Mouse (Mus musculus) stomach, embryonic 14.5 days (tissue): ENCODE data around the gene Bcl11b. TPM values are rescaled to one million over a fixed set of nuclear protein-coding genes. Genes with fewer than 3 reads are reported as not detected.

Experiments used
- ATAC-seq: fragments of 200-750 bp; cut with Nextera tagmentation; 2 replicates; pipeline ENCODE4 v1.8.0; 2017; ENCODE audit warnings: low read depth, moderate TSS enrichment; ENCODE audit not compliant: insufficient number of reproducible peaks, insufficient read depth, low FRiP score
- H3K27ac ChIP-seq: fragments of 300-500 bp; sonication (generic); 2 replicates; pipeline ENCODE4 v1.5.1; 2014; ENCODE audit warnings: mild to moderate bottlenecking, low read length, moderate library complexity, mixed read lengths
- H3K27me3 ChIP-seq: fragments of 300-500 bp; sonication (generic); 2 replicates; pipeline ENCODE4 v1.6.1; 2014; ENCODE audit warnings: low read length, control low read depth, mixed read lengths; ENCODE audit not compliant: control insufficient read depth, insufficient read depth
- H3K36me3 ChIP-seq: fragments of 300-500 bp; sonication (generic); 2 replicates; pipeline ENCODE4 v1.6.1; 2014; ENCODE audit warnings: mild to moderate bottlenecking, control low read depth, low read length, moderate library complexity, mixed read lengths; ENCODE audit not compliant: control insufficient read depth, insufficient read depth
- H3K4me1 ChIP-seq: fragments of 300-500 bp; sonication (generic); 2 replicates; pipeline ENCODE4 v1.6.1; 2014; ENCODE audit warnings: low read length, control low read depth, mixed read lengths; ENCODE audit not compliant: control insufficient read depth, insufficient read depth
- H3K4me2 ChIP-seq: fragments of 300-500 bp; sonication (generic); replicated peaks from 2 replicates; pipeline ENCODE4 v1.6.1; 2014; ENCODE audit warnings: low read depth, low read length, control low read depth
- H3K4me3 ChIP-seq: fragments of 300-500 bp; sonication (generic); 2 replicates; pipeline ENCODE4 v1.5.1; 2014; ENCODE audit warnings: low read depth, low read length, control low read depth
- H3K9ac ChIP-seq: fragments of 300-500 bp; sonication (generic); replicated peaks from 2 replicates; pipeline ENCODE4 v1.6.1; 2014; ENCODE audit warnings: low read depth, mild to moderate bottlenecking, control low read depth, low read length, moderate library complexity, mixed read lengths
- H3K9me3 ChIP-seq: fragments of 300-500 bp; sonication (generic); 2 replicates; pipeline ENCODE4 v1.6.1; 2016; ENCODE audit warnings: low read depth, low read length, control low read depth; ENCODE audit not compliant: control insufficient read depth
- WGBS: fragments of 180-500 bp; shearing (Covaris S2); extraction: QIAGEN DNeasy Blood & Tissue Kit; methylation state at CpG from one replicate; pipeline ENCODE4 v1.1.7; 2014; 5-methylcytosine and 5-hydroxymethylcytosine counted together
- polyA plus RNA-seq: library from polyadenylated mRNA; unstranded; fragments of >200 nt; fragmentation: Nextera tagmentation; extraction: Ambion mirVana; gene quantifications from 2 replicates; pipeline ENCODE4 v1.2.1, GENCODE M21; 2014

The Bcl11b gene
- polyA plus RNA-seq, 1 experiment from 2014 or later, result 6.0 TPM

DNA sequence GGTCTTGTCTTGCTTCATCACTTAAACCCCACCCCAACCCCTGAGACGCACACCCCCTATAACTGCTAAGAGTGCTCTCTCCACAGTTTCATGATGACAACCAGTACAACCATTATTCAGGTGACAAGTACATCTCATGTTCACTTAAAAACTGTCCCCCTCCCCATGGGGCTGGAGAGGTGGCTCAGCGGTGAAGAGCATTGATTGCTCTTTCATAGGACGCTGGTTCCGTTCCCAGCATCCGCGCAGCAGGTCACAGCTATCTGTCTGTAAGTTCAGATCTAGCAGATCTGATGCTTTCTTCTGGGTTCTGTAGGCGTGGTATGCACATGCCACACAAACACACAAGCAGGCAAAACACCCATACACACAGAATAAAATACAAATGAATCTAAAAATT lies 81.2 kb downstream of the Bcl11b start:
- no peak overlapping the region for H3K4me2 ChIP-seq
- ATAC-seq, result no peak
- no peaks in the 10 kb centered on the region for H3K9me3 ChIP-seq
- H3K36me3 ChIP-seq, result no peaks in the 10 kb centered on the region
- H3K4me1 ChIP-seq, result peaks cover 4% of the 10 kb centered on the region; the same call in 1 of the 2 replicates
- no peak overlapping the region for H3K27ac ChIP-seq
- 94% methylated on average over 7 of the region's 7 CpGs for WGBS
- no peaks in the 10 kb centered on the region for H3K27me3 ChIP-seq
- no peak overlapping the region for H3K4me3 ChIP-seq
- no peak overlapping the region for H3K9ac ChIP-seq

DNA sequence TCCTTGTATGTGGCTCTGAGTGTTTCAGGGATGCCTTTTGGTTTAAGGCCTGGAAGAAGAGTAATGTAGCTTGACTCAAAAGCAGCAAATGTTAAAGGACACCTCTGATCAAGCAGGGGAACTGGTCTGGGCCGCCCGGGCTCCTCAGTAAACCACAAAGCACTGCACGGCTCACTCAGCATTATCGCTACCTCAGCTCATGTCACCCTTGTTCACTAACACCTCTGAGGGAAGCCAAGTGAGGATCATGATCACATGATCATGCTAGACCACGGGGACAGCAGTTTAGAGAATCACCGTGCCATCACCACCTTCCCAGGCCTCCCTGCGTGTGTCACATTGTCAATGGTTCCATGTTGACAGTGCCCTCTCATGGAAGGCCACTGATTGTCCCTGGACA lies 81.8 kb downstream of the Bcl11b start:
- no peaks in the 10 kb centered on the region for H3K27me3 ChIP-seq
- no peak overlapping the region for H3K4me2 ChIP-seq
- H3K9ac ChIP-seq, result no peak overlapping the region
- H3K4me1 ChIP-seq, result peaks cover 4% of the 10 kb centered on the region; the same call in 1 of the 2 replicates
- no peak overlapping the region for H3K4me3 ChIP-seq
- 86% methylated on average over 7 of the region's 7 CpGs for WGBS
- H3K9me3 ChIP-seq, result no peaks in the 10 kb centered on the region
- ATAC-seq, result no peak
- peaks cover 3% of the 10 kb centered on the region; the same call in 1 of the 2 replicates for H3K36me3 ChIP-seq
- H3K27ac ChIP-seq, result no peak overlapping the region

DNA sequence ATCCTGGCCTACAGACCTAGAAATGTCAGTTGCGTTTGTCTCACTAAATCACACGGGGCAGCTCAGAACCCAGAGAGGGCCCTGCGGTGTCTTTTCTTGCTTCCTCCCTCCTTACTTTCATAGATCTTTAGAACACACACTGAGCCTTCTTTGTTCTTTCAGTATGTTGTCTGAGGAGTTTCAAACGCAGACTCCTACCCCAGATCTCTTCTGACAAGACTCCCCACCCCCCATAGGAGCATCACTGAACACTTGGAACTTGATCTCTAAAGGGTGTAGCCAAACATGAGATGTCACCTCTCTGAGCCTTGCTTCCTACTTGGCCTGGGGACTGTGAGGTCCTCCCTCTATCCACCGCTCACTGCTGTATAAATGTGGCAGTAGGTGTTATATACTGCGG lies 82.2 kb downstream of the Bcl11b start:
- 71% methylated on average over 6 of the region's 6 CpGs for WGBS
- Histone ChIP-seq H3K4me1 (peaks cover 4% of the 10 kb centered on the region; the same call in 1 of the 2 replicates), H3K9ac (no peak overlapping the region), H3K4me2 (no peak overlapping the region), H3K36me3 (peaks cover 3% of the 10 kb centered on the region; the same call in 1 of the 2 replicates), H3K9me3 (peaks cover 4% of the 10 kb centered on the region; the same call in 1 of the 2 replicates), H3K4me3 (no peak overlapping the region), H3K27me3 (no peaks in the 10 kb centered on the region), H3K27ac (no peak overlapping the region)
- ATAC-seq, result no peak

DNA sequence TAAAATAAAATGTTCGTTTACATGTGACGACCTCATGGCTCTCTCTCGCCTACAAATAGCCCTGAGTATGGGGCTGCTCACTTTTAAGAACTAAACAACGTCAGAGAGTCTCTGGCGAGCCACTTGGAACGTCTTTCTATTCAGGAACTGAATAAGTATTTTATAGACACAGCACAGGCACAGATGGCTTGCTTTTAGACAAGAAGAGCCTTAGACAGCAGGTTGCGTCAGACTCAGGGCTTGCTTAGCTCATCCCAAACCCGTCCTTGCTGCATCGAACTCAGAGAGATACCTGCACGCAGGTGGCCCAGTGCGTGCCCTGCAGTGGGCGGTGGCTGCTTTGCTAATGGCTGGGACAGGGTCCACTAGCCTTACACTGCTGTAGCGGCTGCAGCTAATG lies 82.7 kb downstream of the Bcl11b start:
- ATAC-seq, result no peak
- WGBS, result 44% methylated on average over 13 of the region's 13 CpGs
- Histone ChIP-seq H3K9ac (no peak overlapping the region), H3K4me2 (no peak overlapping the region), H3K27ac (no peak overlapping the region), H3K9me3 (peaks cover 8% of the 10 kb centered on the region; the same call in 1 of the 2 replicates), H3K4me3 (no peak overlapping the region), H3K27me3 (no peaks in the 10 kb centered on the region), H3K4me1 (peaks cover 4% of the 10 kb centered on the region; the same call in 1 of the 2 replicates), H3K36me3 (peaks cover 3% of the 10 kb centered on the region)

DNA sequence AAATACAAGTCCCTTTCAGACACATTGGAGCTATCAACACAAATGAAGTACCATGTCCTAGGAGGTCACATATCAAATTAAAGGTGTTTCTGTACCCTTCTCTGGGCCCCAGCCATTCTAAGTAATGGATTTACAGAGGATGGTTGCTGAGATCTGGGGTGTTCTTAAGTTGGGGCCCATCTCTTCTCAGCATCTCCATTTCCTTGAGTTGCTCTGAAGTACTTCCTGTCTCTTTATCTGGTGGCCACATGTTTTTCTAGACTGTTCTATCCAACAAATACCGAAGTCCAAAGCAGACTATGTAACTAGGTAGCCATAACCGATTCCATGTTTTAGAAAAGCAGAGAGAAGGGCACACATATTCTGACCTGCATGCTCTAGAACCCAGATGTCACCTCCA lies 83.3 kb downstream of the Bcl11b start:
- peaks cover 4% of the 10 kb centered on the region; the same call in 1 of the 2 replicates for H3K4me1 ChIP-seq
- no peaks in the 10 kb centered on the region for H3K27me3 ChIP-seq
- H3K9ac ChIP-seq, result no peak overlapping the region
- H3K36me3 ChIP-seq, result peaks cover 3% of the 10 kb centered on the region
- H3K27ac ChIP-seq, result no peak overlapping the region
- peaks cover 11% of the 10 kb centered on the region; the same call in 1 of the 2 replicates for H3K9me3 ChIP-seq
- no peak overlapping the region for H3K4me3 ChIP-seq
- no peak for ATAC-seq
- 85% methylated on average over 2 of the region's 2 CpGs for WGBS
- H3K4me2 ChIP-seq, result no peak overlapping the region

DNA sequence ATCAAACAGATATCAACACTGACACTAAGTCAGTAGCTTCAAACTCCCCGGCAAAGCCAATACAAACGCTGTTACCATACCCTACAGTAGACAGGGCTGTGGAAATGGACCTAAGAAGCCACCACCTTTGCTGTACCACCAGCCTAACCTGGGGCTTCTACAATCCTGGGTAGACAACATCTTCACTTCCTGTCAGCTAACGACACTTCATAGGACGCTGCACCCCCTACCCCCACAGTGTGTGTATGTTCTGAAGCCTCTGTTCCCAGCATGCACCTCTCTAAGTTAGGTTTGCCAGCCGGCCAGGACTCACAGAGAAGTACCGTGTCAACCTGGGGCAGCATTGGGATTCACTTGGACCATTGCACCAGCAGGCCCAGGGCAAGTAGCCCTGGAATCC lies 84.6 kb downstream of the Bcl11b start:
- Histone ChIP-seq H3K9me3 (peaks cover 11% of the 10 kb centered on the region; the same call in 1 of the 2 replicates), H3K4me1 (peaks cover 4% of the 10 kb centered on the region; the same call in 1 of the 2 replicates), H3K27me3 (no peaks in the 10 kb centered on the region), H3K4me2 (no peak overlapping the region), H3K9ac (no peak overlapping the region), H3K4me3 (no peak overlapping the region), H3K27ac (no peak overlapping the region), H3K36me3 (peaks cover 3% of the 10 kb centered on the region)
- WGBS, result 89% methylated on average over 6 of the region's 6 CpGs
- ATAC-seq, result no peak

DNA sequence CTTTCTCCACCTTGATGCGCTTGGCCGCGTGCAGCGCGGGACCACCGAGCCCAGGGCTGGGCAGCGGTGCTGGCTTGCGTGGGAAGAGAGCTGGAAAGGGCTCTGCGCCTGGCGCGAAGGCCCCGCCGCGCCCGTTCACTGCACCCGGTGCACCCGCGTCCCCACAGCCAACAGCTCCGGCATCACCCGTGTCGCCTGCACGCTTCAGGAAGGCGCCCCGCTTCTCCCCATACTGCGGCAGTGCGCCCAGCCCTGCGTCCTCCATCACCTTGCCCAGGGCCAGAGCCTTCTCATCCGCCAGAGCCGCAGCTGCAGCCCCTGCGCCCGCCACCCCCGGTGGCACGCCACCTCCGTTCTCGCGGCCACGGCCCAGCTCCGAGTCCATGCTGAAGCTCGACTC lies 87.4 kb downstream of the Bcl11b start:
- H3K27ac ChIP-seq, result no peak overlapping the region
- 95% methylated on average over 28 of the region's 39 CpGs for WGBS
- H3K27me3 ChIP-seq, result no peaks in the 10 kb centered on the region
- H3K4me2 ChIP-seq, result no peak overlapping the region
- H3K36me3 ChIP-seq, result peaks cover 3% of the 10 kb centered on the region
- H3K9ac ChIP-seq, result no peak overlapping the region
- H3K9me3 ChIP-seq, result peaks cover 11% of the 10 kb centered on the region; the same call in 1 of the 2 replicates
- ATAC-seq, result no peak
- no peak overlapping the region for H3K4me3 ChIP-seq
- peaks cover 3% of the 10 kb centered on the region; the same call in 1 of the 2 replicates for H3K4me1 ChIP-seq

DNA sequence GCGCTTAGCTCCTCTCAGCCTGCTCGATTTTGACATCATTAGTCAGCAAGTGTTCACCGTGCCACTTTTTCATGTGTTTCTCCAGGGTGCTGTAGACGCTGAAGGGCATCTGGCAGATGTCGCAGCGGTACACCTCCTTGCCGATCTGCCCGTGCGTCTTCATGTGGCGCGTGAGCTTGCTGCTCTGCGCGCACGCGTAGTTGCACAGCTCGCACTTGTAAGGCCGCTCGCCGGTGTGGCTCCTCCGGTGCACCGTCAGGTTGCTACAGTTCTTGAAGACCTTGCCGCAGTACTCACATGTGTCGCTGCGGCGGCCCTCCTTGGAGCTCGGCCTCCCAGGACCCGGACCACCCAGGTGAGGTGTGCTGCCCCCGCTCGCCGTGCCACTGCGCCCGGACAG lies 88.0 kb downstream of the Bcl11b start:
- H3K9ac ChIP-seq, result no peak overlapping the region
- H3K27ac ChIP-seq, result no peak overlapping the region
- no peaks in the 10 kb centered on the region for H3K27me3 ChIP-seq
- H3K4me2 ChIP-seq, result no peak overlapping the region
- 98% methylated on average over 32 of the region's 32 CpGs for WGBS
- no peak overlapping the region for H3K4me3 ChIP-seq
- peaks cover 3% of the 10 kb centered on the region for H3K36me3 ChIP-seq
- peaks cover 11% of the 10 kb centered on the region; the same call in 1 of the 2 replicates for H3K9me3 ChIP-seq
- no peaks in the 10 kb centered on the region for H3K4me1 ChIP-seq
- ATAC-seq, result no peak

DNA sequence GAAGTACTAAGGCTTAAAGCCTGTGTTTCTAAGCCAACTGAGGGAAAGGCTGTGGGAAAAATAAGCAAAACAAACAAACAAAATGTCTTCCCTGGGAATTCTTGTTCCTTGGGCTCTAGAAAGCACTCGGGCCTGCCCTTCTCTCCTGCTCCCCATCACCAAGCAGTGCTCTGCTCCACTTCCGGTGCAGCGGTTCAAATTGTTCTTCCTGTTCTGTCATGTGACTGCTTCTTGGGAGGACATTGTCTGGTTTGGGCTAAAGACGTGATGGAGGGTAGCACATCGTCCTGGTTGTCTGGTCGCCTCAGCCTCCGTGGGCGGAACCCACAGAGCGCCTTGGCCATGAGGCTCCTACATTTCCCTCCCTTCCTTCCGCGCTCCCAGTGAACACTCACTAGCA lies 94.6 kb downstream of the Bcl11b start:
- WGBS, result 89% methylated on average over 11 of the region's 11 CpGs
- Histone ChIP-seq H3K9ac (no peak overlapping the region), H3K4me3 (no peak overlapping the region), H3K27ac (no peak overlapping the region), H3K9me3 (peaks cover 5% of the 10 kb centered on the region; the same call in 1 of the 2 replicates), H3K4me1 (no peaks in the 10 kb centered on the region), H3K27me3 (no peaks in the 10 kb centered on the region), H3K36me3 (no peaks in the 10 kb centered on the region), H3K4me2 (no peak overlapping the region)
- no peak for ATAC-seq
